Mouse (Mus musculus): Measurements from ENCODE around the gene Col12a1. TPM values are rescaled to one million over a fixed set of nuclear protein-coding genes. Genes with fewer than 3 reads are reported as not detected.

The Col12a1 gene
- polyA plus RNA-seq, 1 experiment, result 17.7 TPM

DNA sequence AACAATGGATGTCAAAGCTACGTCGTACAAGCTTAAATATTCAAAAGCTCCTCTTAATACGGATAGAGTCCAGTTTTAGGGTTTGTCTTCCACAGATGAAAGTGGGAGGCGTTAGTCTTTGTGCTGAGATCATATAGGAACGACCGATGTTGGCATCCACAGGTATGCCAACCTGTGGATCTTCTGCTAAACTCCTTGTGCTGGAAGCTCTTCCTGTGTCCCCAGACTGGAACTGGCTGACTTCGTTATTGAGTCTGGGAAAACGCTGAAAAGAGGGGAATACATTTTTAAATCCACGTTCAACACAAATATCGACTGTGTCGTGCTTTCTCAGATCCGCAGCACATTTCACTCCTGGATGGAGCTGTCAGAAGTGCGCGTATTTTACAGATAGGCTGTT, 41.4 kb upstream of the Col12a1 start:
- peaks cover 6% of the 10 kb centered on the region for H3K36me3 ChIP-seq (ENCODE audit: control insufficient read depth, insufficient read depth)
- peak overlapping the region; percentile 83 for H3ac ChIP-seq (ENCODE audit: control insufficient read depth, insufficient read length)
- peak overlapping the region; percentile 83 for H3K4me2 ChIP-seq (ENCODE audit: low read depth)
- H3K79me2 ChIP-seq (ENCODE audit: control insufficient read depth, insufficient read depth), result peaks cover 24% of the 10 kb centered on the region
- peak overlapping the region; percentile 86 for H3K4me3 ChIP-seq
- no peaks in the 10 kb centered on the region for H3K27me3 ChIP-seq (ENCODE audit: control insufficient read depth, insufficient read depth, insufficient read length)
- no peak for TF ChIP-seq USF1 (IDR thresholded peaks at IDR 0.05; ENCODE audit: low read depth)
- TF ChIP-seq MAX (IDR thresholded peaks at IDR 0.05; ENCODE audit: low read depth), result no peak
- no peak for TF ChIP-seq MYOD1 (IDR thresholded peaks at IDR 0.05; ENCODE audit: control insufficient read depth in 1 of 3, insufficient read length in 2 of 3, low read depth in 2 of 3)
- TF ChIP-seq TCF12 (IDR thresholded peaks at IDR 0.05; ENCODE audit: insufficient read depth, poor library complexity, severe bottlenecking), result no peak
- TF ChIP-seq E2F4 (IDR thresholded peaks at IDR 0.05; ENCODE audit: insufficient read depth), result no peak
- no peak for TF ChIP-seq CEBPB (IDR thresholded peaks at IDR 0.05; ENCODE audit: insufficient read depth, poor library complexity, severe bottlenecking)
- no peak for TF ChIP-seq SRF (IDR thresholded peaks at IDR 0.05; ENCODE audit: control insufficient read depth, insufficient read length, low read depth)
- TF ChIP-seq REST (IDR thresholded peaks at IDR 0.05; ENCODE audit: insufficient read depth, insufficient read length), result no peak
- TF ChIP-seq POLR2AphosphoS2 (IDR thresholded peaks at IDR 0.05; ENCODE audit: insufficient read length, low read depth), result no peak
- no peak for TF ChIP-seq MYOG (IDR thresholded peaks at IDR 0.05; ENCODE audit: control insufficient read depth in 1 of 3, insufficient read depth in 1 of 3, insufficient read length in 2 of 3, low read depth in 2 of 3)
- no peak for TF ChIP-seq TCF3 (IDR thresholded peaks at IDR 0.05; ENCODE audit: insufficient read length, low read depth)
- TF ChIP-seq POLR2A (IDR thresholded peaks at IDR 0.05; ENCODE audit: insufficient read length, low read depth), result no peak

DNA sequence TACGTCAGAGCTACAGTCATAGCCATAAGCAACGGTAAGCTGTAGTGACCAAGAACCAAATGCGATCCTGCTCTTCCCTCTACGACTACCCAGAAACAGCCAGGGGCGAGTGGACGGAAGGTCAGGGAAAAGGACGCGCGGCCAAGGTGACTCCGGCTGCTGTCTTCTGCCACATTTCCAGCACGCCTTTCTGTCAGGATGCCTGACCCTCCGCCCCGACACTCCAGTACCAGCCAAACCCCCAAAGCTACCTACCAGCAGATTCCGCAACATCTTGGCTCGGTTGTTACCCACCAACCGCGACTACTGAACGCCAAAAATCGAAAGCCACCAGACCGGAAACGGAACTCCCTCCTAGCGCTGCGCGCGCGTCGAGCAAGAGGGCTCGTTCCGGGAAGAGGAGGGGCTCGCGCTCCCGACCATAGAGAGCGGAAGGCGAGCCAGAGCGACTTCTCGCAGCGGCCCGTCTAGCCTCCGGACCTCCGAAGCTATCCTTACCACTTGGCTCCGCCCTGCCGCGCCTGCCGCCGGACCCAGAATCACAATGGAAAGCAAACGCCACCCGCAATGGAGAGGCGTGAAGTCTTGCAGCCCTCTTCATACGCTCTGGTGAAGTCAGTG, 40.9 kb upstream of the Col12a1 start, which contains the start of gene Cox7a2:
Gene Cox7a2 (minus strand): TSS at position 494 of the 621 bp plus-strand sequence.
- TF ChIP-seq REST (IDR thresholded peaks at IDR 0.05; ENCODE audit: insufficient read depth, insufficient read length), result peak; percentile 22
- TF ChIP-seq TCF3 (IDR thresholded peaks at IDR 0.05; ENCODE audit: insufficient read length, low read depth), result no peak
- no peak for TF ChIP-seq SRF (IDR thresholded peaks at IDR 0.05; ENCODE audit: control insufficient read depth, insufficient read length, low read depth)
- peak; percentile 95 for TF ChIP-seq POLR2AphosphoS2 (IDR thresholded peaks at IDR 0.05; ENCODE audit: insufficient read length, low read depth)
- peak in 1 of 3 experiments; percentile 44 for TF ChIP-seq MYOG (IDR thresholded peaks at IDR 0.05; ENCODE audit: control insufficient read depth in 1 of 3, insufficient read depth in 1 of 3, insufficient read length in 2 of 3, low read depth in 2 of 3)
- peak; percentile 83 for TF ChIP-seq POLR2A (IDR thresholded peaks at IDR 0.05; ENCODE audit: insufficient read length, low read depth)
- TF ChIP-seq MAX (IDR thresholded peaks at IDR 0.05; ENCODE audit: low read depth), result no peak
- TF ChIP-seq TCF12 (IDR thresholded peaks at IDR 0.05; ENCODE audit: insufficient read depth, poor library complexity, severe bottlenecking), result no peak
- H3K4me2 ChIP-seq (ENCODE audit: low read depth), result peak within 1 kb of the TSS; percentile 85
- peak within 1 kb of the TSS; percentile 83 for H3ac ChIP-seq (ENCODE audit: control insufficient read depth, insufficient read length)
- H3K36me3 ChIP-seq (ENCODE audit: control insufficient read depth, insufficient read depth), result peaks cover 6% of the 10 kb centered on the region
- H3K79me2 ChIP-seq (ENCODE audit: control insufficient read depth, insufficient read depth), result peaks cover 24% of the 10 kb centered on the region
- peak within 1 kb of the TSS; percentile 86 for H3K4me3 ChIP-seq
- no peaks in the 10 kb centered on the region for H3K27me3 ChIP-seq (ENCODE audit: control insufficient read depth, insufficient read depth, insufficient read length)

DNA sequence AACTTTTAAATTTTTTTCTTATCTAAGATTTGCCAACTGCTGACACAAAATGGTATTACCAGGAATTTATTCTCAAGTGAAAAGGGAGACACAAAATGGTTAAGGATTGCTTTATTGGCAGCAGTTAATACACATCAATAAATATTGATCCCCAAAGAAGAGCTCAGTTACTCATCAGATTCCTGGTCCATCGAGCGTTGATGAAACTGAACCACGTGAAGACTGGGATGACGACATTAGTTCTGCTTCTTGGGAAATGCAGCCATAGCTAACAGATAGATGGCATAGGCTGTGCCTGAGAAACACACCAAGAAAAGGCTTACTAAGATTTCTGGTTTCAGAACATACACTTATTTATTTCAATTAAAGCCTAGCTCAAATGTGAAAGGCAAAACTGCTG, 36.7 kb upstream of the Col12a1 start:
- Histone ChIP-seq H3K36me3 (ENCODE audit: control insufficient read depth, insufficient read depth) (peaks cover 23% of the 10 kb centered on the region), H3K4me2 (ENCODE audit: low read depth) (no peak overlapping the region), H3K27me3 (ENCODE audit: control insufficient read depth, insufficient read depth, insufficient read length) (no peaks in the 10 kb centered on the region), H3K4me3 (no peak overlapping the region), H3ac (ENCODE audit: control insufficient read depth, insufficient read length) (no peak overlapping the region), H3K79me2 (ENCODE audit: control insufficient read depth, insufficient read depth) (peaks cover 24% of the 10 kb centered on the region)
- TF ChIP-seq TCF12 (IDR thresholded peaks at IDR 0.05; ENCODE audit: insufficient read depth, poor library complexity, severe bottlenecking) (no peak), POLR2A (IDR thresholded peaks at IDR 0.05; ENCODE audit: insufficient read length, low read depth) (no peak), E2F4 (IDR thresholded peaks at IDR 0.05; ENCODE audit: insufficient read depth) (no peak), CEBPB (IDR thresholded peaks at IDR 0.05; ENCODE audit: insufficient read depth, poor library complexity, severe bottlenecking) (no peak), MAX (IDR thresholded peaks at IDR 0.05; ENCODE audit: low read depth) (no peak), MYOG (IDR thresholded peaks at IDR 0.05; ENCODE audit: control insufficient read depth in 1 of 3, insufficient read depth in 1 of 3, insufficient read length in 2 of 3, low read depth in 2 of 3) (no peak), TCF3 (IDR thresholded peaks at IDR 0.05; ENCODE audit: insufficient read length, low read depth) (no peak), POLR2AphosphoS2 (IDR thresholded peaks at IDR 0.05; ENCODE audit: insufficient read length, low read depth) (no peak), REST (IDR thresholded peaks at IDR 0.05; ENCODE audit: insufficient read depth, insufficient read length) (no peak), MYOD1 (IDR thresholded peaks at IDR 0.05; ENCODE audit: control insufficient read depth in 1 of 3, insufficient read length in 2 of 3, low read depth in 2 of 3) (no peak), SRF (IDR thresholded peaks at IDR 0.05; ENCODE audit: control insufficient read depth, insufficient read length, low read depth) (no peak), USF1 (IDR thresholded peaks at IDR 0.05; ENCODE audit: low read depth) (no peak)

DNA sequence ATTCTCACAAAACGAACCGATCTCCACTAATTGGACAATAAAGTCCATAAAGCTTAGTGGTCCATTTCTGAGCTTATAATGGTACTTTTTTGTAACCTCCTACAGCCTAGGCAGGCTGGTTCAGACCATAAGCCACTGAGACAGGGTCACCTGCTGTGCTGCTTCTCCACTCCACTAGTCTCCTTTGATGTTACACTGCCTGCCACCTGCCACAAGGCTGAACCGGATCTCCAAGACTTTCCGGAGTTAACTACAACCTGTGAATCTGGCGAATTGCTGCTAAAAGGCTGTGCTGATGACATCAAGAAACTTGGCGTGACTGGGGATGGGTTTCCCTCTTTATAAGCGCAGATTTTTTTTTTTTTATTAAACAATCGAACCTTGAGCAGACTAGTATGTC, 33.2 kb upstream of the Col12a1 start:
- Histone ChIP-seq H3ac (ENCODE audit: control insufficient read depth, insufficient read length) (no peak overlapping the region), H3K4me3 (no peak overlapping the region), H3K27me3 (ENCODE audit: control insufficient read depth, insufficient read depth, insufficient read length) (no peaks in the 10 kb centered on the region), H3K4me2 (ENCODE audit: low read depth) (no peak overlapping the region), H3K79me2 (ENCODE audit: control insufficient read depth, insufficient read depth) (no peaks in the 10 kb centered on the region), H3K36me3 (ENCODE audit: control insufficient read depth, insufficient read depth) (peaks cover 23% of the 10 kb centered on the region)
- TF ChIP-seq E2F4 (IDR thresholded peaks at IDR 0.05; ENCODE audit: insufficient read depth), result no peak

DNA sequence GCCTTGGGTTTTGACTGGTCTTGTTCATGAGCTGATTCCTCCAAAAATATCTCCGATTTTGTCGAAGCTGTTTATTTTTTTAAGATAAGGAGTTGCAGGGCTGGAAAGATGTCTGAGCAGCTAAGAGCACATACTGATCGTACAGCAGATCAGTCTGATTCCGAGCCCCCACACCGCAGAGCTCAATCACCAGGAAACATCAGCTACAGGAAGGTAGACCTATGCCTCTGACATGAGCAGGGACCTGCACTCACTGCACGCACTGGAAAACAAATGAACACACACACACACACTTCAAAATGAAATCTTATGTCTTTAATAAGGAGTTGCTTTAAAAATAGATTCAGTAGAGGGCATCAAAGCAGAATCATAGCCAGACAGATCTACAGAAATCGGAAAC, 32.1 kb upstream of the Col12a1 start:
- TF ChIP-seq E2F4 (IDR thresholded peaks at IDR 0.05; ENCODE audit: insufficient read depth) (no peak), TCF12 (IDR thresholded peaks at IDR 0.05; ENCODE audit: insufficient read depth, poor library complexity, severe bottlenecking) (no peak), SRF (IDR thresholded peaks at IDR 0.05; ENCODE audit: control insufficient read depth, insufficient read length, low read depth) (no peak), POLR2A (IDR thresholded peaks at IDR 0.05; ENCODE audit: insufficient read length, low read depth) (no peak), CEBPB (IDR thresholded peaks at IDR 0.05; ENCODE audit: insufficient read depth, poor library complexity, severe bottlenecking) (no peak), MAX (IDR thresholded peaks at IDR 0.05; ENCODE audit: low read depth) (no peak), USF1 (IDR thresholded peaks at IDR 0.05; ENCODE audit: low read depth) (no peak), MYOG (IDR thresholded peaks at IDR 0.05; ENCODE audit: control insufficient read depth in 1 of 3, insufficient read depth in 1 of 3, insufficient read length in 2 of 3, low read depth in 2 of 3) (no peak), REST (IDR thresholded peaks at IDR 0.05; ENCODE audit: insufficient read depth, insufficient read length) (no peak), TCF3 (IDR thresholded peaks at IDR 0.05; ENCODE audit: insufficient read length, low read depth) (no peak)
- H3K79me2 ChIP-seq (ENCODE audit: control insufficient read depth, insufficient read depth), result no peaks in the 10 kb centered on the region
- no peak overlapping the region for H3ac ChIP-seq (ENCODE audit: control insufficient read depth, insufficient read length)

More for the DNA sequence above, 32.1 kb upstream of the Col12a1 start:
- H3K27me3 ChIP-seq (ENCODE audit: control insufficient read depth, insufficient read depth, insufficient read length), result no peaks in the 10 kb centered on the region
- peaks cover 17% of the 10 kb centered on the region for H3K36me3 ChIP-seq (ENCODE audit: control insufficient read depth, insufficient read depth)
- no peak overlapping the region for H3K4me3 ChIP-seq
- H3K4me2 ChIP-seq (ENCODE audit: low read depth), result no peak overlapping the region
